Mouse (Mus musculus): ENCODE results near the gene Kcnk3. TPM values are rescaled to one million over a fixed set of nuclear protein-coding genes. Genes with fewer than 3 reads are reported as not detected.

Gene Kcnk3
- polyA plus RNA-seq, 1 experiment: not detected

DNA sequence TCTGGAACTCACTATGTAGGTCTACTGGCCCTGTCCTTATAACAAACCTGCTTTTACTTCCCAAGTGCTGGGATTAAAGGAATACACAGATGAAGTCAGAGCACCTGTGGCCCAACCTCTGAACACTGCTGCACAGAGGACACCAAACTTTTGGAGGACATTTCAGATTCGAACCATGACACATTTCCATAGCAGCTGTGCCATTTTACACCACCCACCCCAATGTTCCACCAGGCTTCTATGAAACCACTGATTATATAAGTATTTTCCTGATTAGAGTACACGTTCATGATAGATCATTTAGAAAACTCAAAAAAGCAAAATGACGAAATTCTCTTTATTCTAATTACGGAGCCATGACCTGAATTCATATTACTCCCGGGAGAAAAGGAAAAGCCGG is 78.0 kb downstream of the Kcnk3 start:
- 16% methylated on average over 6 of the region's 6 CpGs for WGBS
- TF ChIP-seq CTCF (IDR thresholded peaks at IDR 0.05; ENCODE audit: insufficient read depth, low read depth, low read length): no peak
- TF ChIP-seq POLR2A (IDR thresholded peaks at IDR 0.05; ENCODE audit: insufficient read depth, low read depth, low read length): no peak
- peak overlapping the region; percentile 70 for H3K27ac ChIP-seq (ENCODE audit: insufficient read depth, low read depth, low read length)
- no peaks in the 10 kb centered on the region for H3K4me1 ChIP-seq (ENCODE audit: control insufficient read depth, insufficient read depth, low read length)
- H3K4me3 ChIP-seq (ENCODE audit: insufficient read depth, low read depth, low read length): peak overlapping the region; percentile 70

DNA sequence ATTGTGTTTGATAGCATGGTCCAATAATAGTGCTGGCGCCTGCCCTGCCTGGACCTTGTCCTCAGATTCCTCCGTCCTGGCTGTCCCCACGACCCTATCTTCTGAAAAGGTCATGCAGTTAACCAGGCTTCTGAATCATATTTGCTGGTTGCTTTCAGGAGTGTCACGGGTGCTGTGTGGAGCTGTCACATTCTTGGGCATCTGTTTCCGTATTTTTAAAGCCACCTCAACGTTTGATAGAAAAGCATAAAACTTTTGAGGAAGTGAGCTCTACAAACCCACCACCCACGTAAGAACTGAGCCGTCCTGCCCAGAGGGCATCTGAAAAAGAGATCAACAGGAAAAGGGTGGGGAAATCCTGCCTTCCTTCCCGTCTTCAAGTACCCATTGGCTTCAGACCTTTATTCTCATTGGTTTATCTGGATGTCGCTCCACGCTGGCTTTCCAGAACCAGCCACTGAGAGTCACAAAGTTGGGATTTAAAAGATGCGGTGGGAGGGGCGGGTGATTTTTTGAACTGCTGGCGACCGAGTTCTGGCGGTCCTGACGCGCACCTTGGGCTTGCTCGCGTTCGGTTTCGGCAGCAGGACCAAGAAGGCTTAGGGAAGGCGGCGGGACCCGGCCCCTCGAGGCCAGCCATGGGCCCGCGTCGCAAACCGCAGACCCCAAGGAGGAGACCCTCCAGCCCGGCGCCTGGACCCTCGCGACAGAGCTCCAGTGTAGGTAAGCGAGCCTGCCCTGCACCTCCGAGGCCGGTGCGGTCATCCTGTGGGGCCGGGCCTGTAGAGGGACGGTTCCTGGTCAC is 78.6 kb downstream of the Kcnk3 start, which contains the start of gene Cenpa:
Gene Cenpa, plus strand, starts transcription at position 387 of the 805 bp plus-strand sequence.
- peak within 1 kb of the TSS; percentile 70 for H3K4me3 ChIP-seq (ENCODE audit: insufficient read depth, low read depth, low read length)
- H3K27ac ChIP-seq (ENCODE audit: insufficient read depth, low read depth, low read length): peak within 1 kb of the TSS; percentile 70
- TF ChIP-seq CTCF (IDR thresholded peaks at IDR 0.05; ENCODE audit: insufficient read depth, low read depth, low read length) (no peak), POLR2A (IDR thresholded peaks at IDR 0.05; ENCODE audit: insufficient read depth, low read depth, low read length) (no peak)
- no peaks in the 10 kb centered on the region for H3K4me1 ChIP-seq (ENCODE audit: control insufficient read depth, insufficient read depth, low read length)
- WGBS: under 1% methylated on average over 40 of the region's 40 CpGs

DNA sequence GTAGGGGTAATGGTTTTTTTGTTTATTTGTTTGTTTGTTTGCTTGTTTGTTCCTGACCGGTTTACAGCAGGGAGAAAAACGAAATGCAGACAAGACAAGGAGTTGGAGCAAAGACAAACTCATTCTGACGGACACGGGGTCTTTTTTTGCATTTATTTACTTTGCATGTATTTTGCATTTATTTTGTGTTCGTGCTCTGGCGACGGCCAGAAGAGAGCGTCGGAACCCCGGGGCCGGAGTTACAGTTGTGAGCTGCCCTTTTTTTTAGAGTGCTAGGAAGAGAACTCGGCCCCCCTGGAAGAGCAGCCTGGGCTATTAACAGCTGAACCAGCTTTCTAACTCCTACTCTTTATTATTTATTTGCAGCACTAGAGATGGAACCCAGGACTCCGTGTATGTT is 79.2 kb downstream of the Kcnk3 start:
- under 1% methylated on average over 13 of the region's 13 CpGs for WGBS
- no peak for TF ChIP-seq CTCF (IDR thresholded peaks at IDR 0.05; ENCODE audit: insufficient read depth, low read depth, low read length)
- TF ChIP-seq POLR2A (IDR thresholded peaks at IDR 0.05; ENCODE audit: insufficient read depth, low read depth, low read length): no peak
- no peaks in the 10 kb centered on the region for H3K4me1 ChIP-seq (ENCODE audit: control insufficient read depth, insufficient read depth, low read length)
- H3K4me3 ChIP-seq (ENCODE audit: insufficient read depth, low read depth, low read length): peak overlapping the region; percentile 70
- no peak overlapping the region for H3K27ac ChIP-seq (ENCODE audit: insufficient read depth, low read depth, low read length)

DNA sequence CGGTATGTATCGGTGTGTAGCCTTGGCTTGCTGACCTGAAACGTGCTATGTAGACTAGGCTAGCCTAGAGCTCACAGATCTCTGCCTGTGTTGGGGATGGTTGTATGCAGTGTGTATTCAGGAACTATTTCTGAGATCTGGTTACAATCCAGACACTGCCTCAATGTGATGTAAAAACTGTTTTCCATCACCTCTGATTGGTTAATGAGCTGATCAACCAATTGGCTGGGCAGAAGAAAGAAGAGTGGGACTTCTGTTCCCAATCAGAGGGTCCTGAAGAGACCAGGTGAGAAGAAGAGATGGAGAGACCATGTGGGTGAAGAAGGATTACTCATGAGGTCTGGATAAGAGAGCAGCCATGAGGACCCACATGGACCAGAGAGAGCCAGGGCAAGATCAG is 79.7 kb downstream of the Kcnk3 start:
- H3K4me3 ChIP-seq (ENCODE audit: insufficient read depth, low read depth, low read length): no peak overlapping the region
- WGBS: 4% methylated on average over 3 of the region's 3 CpGs
- TF ChIP-seq POLR2A (IDR thresholded peaks at IDR 0.05; ENCODE audit: insufficient read depth, low read depth, low read length): no peak
- no peak for TF ChIP-seq CTCF (IDR thresholded peaks at IDR 0.05; ENCODE audit: insufficient read depth, low read depth, low read length)
- no peak overlapping the region for H3K27ac ChIP-seq (ENCODE audit: insufficient read depth, low read depth, low read length)
- H3K4me1 ChIP-seq (ENCODE audit: control insufficient read depth, insufficient read depth, low read length): no peaks in the 10 kb centered on the region

DNA sequence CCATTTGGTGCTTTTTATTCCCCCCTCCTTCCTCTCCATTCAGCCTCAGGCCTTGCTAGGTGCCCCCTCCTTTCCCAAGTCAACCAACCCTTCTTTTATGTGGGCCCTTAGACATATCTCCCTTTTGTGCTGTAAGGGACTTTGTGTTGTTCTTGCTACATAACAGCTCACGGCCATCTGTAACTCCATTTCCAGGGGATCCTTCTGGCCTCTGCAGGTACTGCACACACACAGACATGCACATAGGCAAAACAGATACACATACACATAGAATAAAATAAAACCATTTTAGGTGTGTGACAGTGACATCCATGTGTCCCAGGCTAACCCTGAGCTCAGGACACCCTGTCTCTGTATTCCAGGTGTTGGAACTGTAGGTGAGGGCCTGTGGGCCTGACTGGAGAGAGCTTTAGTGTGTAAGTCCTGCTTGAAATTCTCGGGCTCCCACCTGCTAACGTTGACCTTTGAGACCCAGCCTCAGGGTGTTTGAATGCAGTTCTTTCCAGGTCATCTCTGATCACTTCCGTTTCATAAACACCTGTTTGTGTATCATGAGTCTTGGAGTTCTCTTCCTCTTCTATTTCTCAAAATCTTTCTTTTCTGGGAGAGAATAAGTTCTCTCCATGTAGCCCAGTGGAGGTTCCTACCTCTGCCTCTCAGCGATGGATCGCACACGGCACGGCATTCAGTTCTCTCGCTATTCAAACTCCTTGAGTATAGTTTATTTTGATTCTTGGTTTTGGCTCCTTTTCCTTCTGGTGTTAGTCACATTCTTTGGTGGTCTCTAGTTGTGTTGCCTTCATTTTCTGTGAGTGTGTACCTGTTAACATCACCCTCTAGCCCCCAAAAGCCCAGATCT is 80.9 kb downstream of the Kcnk3 start:
- Histone ChIP-seq H3K4me1 (ENCODE audit: control insufficient read depth, insufficient read depth, low read length) (no peaks in the 10 kb centered on the region), H3K4me3 (ENCODE audit: insufficient read depth, low read depth, low read length) (no peak overlapping the region), H3K27ac (ENCODE audit: insufficient read depth, low read depth, low read length) (no peak overlapping the region)
- no peak for TF ChIP-seq POLR2A (IDR thresholded peaks at IDR 0.05; ENCODE audit: insufficient read depth, low read depth, low read length)
- TF ChIP-seq CTCF (IDR thresholded peaks at IDR 0.05; ENCODE audit: insufficient read depth, low read depth, low read length): no peak
- WGBS: 94% methylated on average over 9 of the region's 9 CpGs

DNA sequence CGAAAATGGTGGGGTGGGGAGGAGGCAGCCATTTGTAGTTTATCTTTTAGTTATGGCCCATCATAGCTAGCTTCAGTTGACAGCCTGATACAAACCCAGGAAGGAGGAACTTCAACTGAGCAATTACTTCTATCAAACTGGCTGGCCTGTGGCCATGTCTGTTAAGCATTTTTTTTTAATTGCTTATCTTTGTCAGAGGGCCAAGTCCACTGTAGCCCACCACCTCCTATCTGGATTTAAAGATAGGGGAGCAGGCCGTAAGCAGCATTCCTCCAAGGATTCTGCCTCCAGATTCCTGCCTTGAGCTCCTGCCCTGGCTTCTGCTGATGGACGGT is 81.5 kb downstream of the Kcnk3 start:
- WGBS: 89% methylated on average over 3 of the region's 3 CpGs

DNA sequence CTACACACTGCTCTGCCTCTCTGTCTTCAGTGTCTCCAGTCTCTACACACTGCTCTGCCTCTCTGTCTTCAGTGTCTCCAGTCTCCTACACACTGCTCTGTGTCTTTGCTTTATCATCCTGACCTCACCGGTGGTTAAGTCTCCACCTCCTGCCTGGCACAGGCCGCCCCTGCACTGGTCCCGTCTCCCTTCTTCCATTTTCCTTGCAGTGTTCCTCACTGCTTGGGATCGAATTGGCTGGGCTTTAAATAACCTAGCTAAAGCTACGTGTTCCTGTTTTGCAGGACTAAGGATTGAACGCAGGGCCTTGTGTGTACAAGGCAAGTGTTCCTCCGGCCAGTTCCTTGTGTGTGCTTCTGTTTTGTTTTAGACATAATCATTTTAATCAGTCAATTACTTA is 82.1 kb downstream of the Kcnk3 start:
- WGBS: 73% methylated on average over 7 of the region's 7 CpGs
- no peaks in the 10 kb centered on the region for H3K4me1 ChIP-seq (ENCODE audit: control insufficient read depth, insufficient read depth, low read length)
- no peak overlapping the region for H3K4me3 ChIP-seq (ENCODE audit: insufficient read depth, low read depth, low read length)
- H3K27ac ChIP-seq (ENCODE audit: insufficient read depth, low read depth, low read length): no peak overlapping the region
- no peak for TF ChIP-seq CTCF (IDR thresholded peaks at IDR 0.05; ENCODE audit: insufficient read depth, low read depth, low read length)
- TF ChIP-seq POLR2A (IDR thresholded peaks at IDR 0.05; ENCODE audit: insufficient read depth, low read depth, low read length): no peak

More for the DNA sequence above, 81.5 kb downstream of the Kcnk3 start:
- no peak overlapping the region for H3K27ac ChIP-seq (ENCODE audit: insufficient read depth, low read depth, low read length)
- no peak overlapping the region for H3K4me3 ChIP-seq (ENCODE audit: insufficient read depth, low read depth, low read length)
- H3K4me1 ChIP-seq (ENCODE audit: control insufficient read depth, insufficient read depth, low read length): no peaks in the 10 kb centered on the region
- no peak for TF ChIP-seq CTCF (IDR thresholded peaks at IDR 0.05; ENCODE audit: insufficient read depth, low read depth, low read length)
- TF ChIP-seq POLR2A (IDR thresholded peaks at IDR 0.05; ENCODE audit: insufficient read depth, low read depth, low read length): no peak

DNA sequence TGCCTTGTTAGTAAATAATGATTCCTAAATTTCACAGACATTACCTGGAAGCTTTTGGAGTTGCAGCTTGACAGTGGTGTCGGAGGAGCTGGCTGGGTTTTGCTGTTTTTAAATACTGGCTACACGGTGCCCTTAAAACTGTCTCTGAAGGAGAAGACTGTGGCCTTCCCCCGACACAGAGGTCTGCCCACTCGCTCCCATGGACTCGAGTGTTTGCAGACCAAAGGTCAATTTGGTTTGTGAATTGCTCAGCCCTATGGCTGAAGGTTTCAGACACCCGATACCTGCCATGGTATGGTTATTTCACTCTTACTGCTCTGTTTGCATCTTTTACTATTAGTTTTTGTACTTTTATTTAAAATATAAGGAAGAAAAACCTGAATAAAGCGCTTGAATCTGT is 86.0 kb downstream of the Kcnk3 start:
- Histone ChIP-seq H3K4me1 (ENCODE audit: control insufficient read depth, insufficient read depth, low read length) (no peaks in the 10 kb centered on the region), H3K4me3 (ENCODE audit: insufficient read depth, low read depth, low read length) (no peak overlapping the region), H3K27ac (ENCODE audit: insufficient read depth, low read depth, low read length) (no peak overlapping the region)
- WGBS: 89% methylated on average over 7 of the region's 7 CpGs
- no peak for TF ChIP-seq CTCF (IDR thresholded peaks at IDR 0.05; ENCODE audit: insufficient read depth, low read depth, low read length)
- TF ChIP-seq POLR2A (IDR thresholded peaks at IDR 0.05; ENCODE audit: insufficient read depth, low read depth, low read length): no peak

Other genes with a start within 250 kb of the Kcnk3 start
- gene Otof, start 126.2 kb upstream of the Kcnk3 start, polyA plus RNA-seq (2012; ENCODE audit: insufficient read depth, insufficient read length, low replicate concordance, missing spikeins): not detected in 2 replicates
- not detected in 2 replicates for gene 1700001C02Rik, start 122.1 kb upstream of the Kcnk3 start, polyA plus RNA-seq (2012; ENCODE audit: insufficient read depth, insufficient read length, low replicate concordance, missing spikeins)
- not detected in 2 replicates for gene Cib4, start 42.3 kb upstream of the Kcnk3 start, polyA plus RNA-seq (2012; ENCODE audit: insufficient read depth, insufficient read length, low replicate concordance, missing spikeins)
- gene Slc35f6, start 59.8 kb downstream of the Kcnk3 start, polyA plus RNA-seq (2012; ENCODE audit: insufficient read depth, insufficient read length, low replicate concordance, missing spikeins): not detected in 2 replicates
- gene Cenpa, start 78.6 kb downstream of the Kcnk3 start, polyA plus RNA-seq (2012; ENCODE audit: insufficient read depth, insufficient read length, low replicate concordance, missing spikeins): 423 TPM in 1 of 2 replicates, not detected in the other
- not detected in 2 replicates for gene Dpysl5, start 123.4 kb downstream of the Kcnk3 start, polyA plus RNA-seq (2012; ENCODE audit: insufficient read depth, insufficient read length, low replicate concordance, missing spikeins)
- not detected in 2 replicates for gene Mapre3, start 226.5 kb downstream of the Kcnk3 start, polyA plus RNA-seq (2012; ENCODE audit: insufficient read depth, insufficient read length, low replicate concordance, missing spikeins)